Mouse (Mus musculus) liver, adult 2 months (tissue): Measurements from ENCODE around the gene Ankrd53.

Source experiments
- CTCF ChIP-seq: fragments of 200-500 bp; IDR thresholded peaks from 2 replicates; pipeline ENCODE4 v1.5.1; 2011; ENCODE audit warnings: low read depth, low read length, control low read depth
- POLR2A ChIP-seq: fragments of 200-500 bp; IDR thresholded peaks from 2 replicates; pipeline ENCODE4 v1.6.1; 2011; ENCODE audit warnings: low read length, control low read depth; ENCODE audit not compliant: insufficient read depth; ENCODE audit errors: extremely low read depth

GRCm38 (mm10) chr6:83756051-83756450 lies 6.4 kb upstream of the Ankrd53 start:
- TF ChIP-seq POLR2A: no peak
- TF ChIP-seq CTCF: no peak
